Mouse (Mus musculus) lung, embryonic 16.5 days (tissue): ENCODE measurements at regions not wholly inside any gene's neighbourhood (a gene's known extent, or its start where the extent isn't known, plus 50 kb on each side); places are given as distances from the start of the nearest gene placed in this dataset.

Experiments used
- ATAC-seq: fragments of 200-750 bp; cut with Nextera tagmentation; 2 replicates; pipeline ENCODE4 v1.8.0; 2017; ENCODE audit warnings: low read depth, mild to moderate bottlenecking, moderate library complexity
- H3K27ac ChIP-seq: fragments of 300-500 bp; sonication (generic); 2 replicates; pipeline ENCODE4 v1.5.1; 2014; ENCODE audit warnings: mild to moderate bottlenecking, control low read depth, low read length
- H3K27me3 ChIP-seq: fragments of 300-500 bp; sonication (generic); 2 replicates; pipeline ENCODE4 v1.6.1; 2014; ENCODE audit warnings: low read depth, low read length, mixed read lengths; ENCODE audit not compliant: control insufficient read depth, insufficient read depth
- H3K36me3 ChIP-seq: fragments of 300-500 bp; sonication (generic); 2 replicates; pipeline ENCODE4 v1.6.1; 2014; ENCODE audit warnings: low read length; ENCODE audit not compliant: control insufficient read depth, insufficient read depth
- H3K4me1 ChIP-seq: fragments of 300-500 bp; sonication (generic); replicated peaks from 2 replicates; pipeline ENCODE4 v1.6.1; 2014; ENCODE audit warnings: low read length, mixed read lengths; ENCODE audit not compliant: control insufficient read depth, insufficient read depth
- H3K4me2 ChIP-seq: fragments of 300-500 bp; sonication (generic); 2 replicates; pipeline ENCODE4 v1.6.1; 2014; ENCODE audit warnings: low read depth, low read length, control low read depth
- H3K4me3 ChIP-seq: fragments of 300-500 bp; sonication (generic); 2 replicates; pipeline ENCODE4 v1.5.1; 2014; ENCODE audit warnings: mild to moderate bottlenecking, low read length, control low read depth
- H3K9ac ChIP-seq: fragments of 300-500 bp; sonication (generic); 2 replicates; pipeline ENCODE4 v1.6.1; 2014; ENCODE audit warnings: low read length, control low read depth
- H3K9me3 ChIP-seq: fragments of 300-500 bp; sonication (generic); 2 replicates; pipeline ENCODE4 v1.6.1; 2016; ENCODE audit warnings: low read length; ENCODE audit not compliant: control insufficient read depth
- WGBS: fragments of 180-500 bp; shearing (Covaris S2); extraction: QIAGEN DNeasy Blood & Tissue Kit; methylation state at CpG from one replicate; pipeline ENCODE4 v1.1.7; 2014; 5-methylcytosine and 5-hydroxymethylcytosine counted together

- Histone ChIP-seq H3K27me3 (no peaks in the 10 kb centered on the region), H3K4me1 (no peaks in the 10 kb centered on the region), H3K4me3 (no peak overlapping the region), H3K9me3 (no peaks in the 10 kb centered on the region), H3K4me2 (no peak overlapping the region), H3K27ac (no peak overlapping the region), H3K9ac (no peak overlapping the region), H3K36me3 (no peaks in the 10 kb centered on the region)
- WGBS = 60% methylated on average over 1 of the region's 1 CpGs
- no peak for ATAC-seq
Measured at GRCm38 (mm10) chr7:78123386-78123785, 614.4 kb downstream of the Ntrk3 start.

DNA sequence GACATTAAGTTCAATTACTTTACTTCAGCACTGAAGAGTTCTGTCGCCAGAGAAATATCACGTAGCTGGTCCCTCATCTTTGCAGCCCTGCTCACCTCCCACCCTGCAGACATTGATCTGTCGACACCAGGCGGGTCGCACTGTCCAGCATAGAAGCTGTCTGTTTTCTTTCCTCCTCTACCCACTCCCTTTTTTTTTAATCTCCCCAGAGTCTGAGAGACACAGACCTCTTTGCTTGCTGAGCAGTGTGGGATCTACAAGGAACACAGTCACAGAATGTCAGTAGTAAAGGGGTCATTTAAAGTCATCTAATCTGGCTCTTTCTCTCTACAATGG is 616.7 kb downstream of the Ntrk3 start:
- Histone ChIP-seq H3K9ac (no peak overlapping the region), H3K4me2 (no peak overlapping the region), H3K9me3 (no peaks in the 10 kb centered on the region), H3K27ac (no peak overlapping the region), H3K4me1 (no peaks in the 10 kb centered on the region), H3K4me3 (no peak overlapping the region), H3K36me3 (no peaks in the 10 kb centered on the region), H3K27me3 (no peaks in the 10 kb centered on the region)
- no peak for ATAC-seq
- 42% methylated on average over 5 of the region's 5 CpGs for WGBS

- 49% methylated on average over 5 of the region's 5 CpGs for WGBS
- H3K4me2 ChIP-seq = no peak overlapping the region
- ATAC-seq = no peak
Measured at GRCm38 (mm10) chr7:78120462-78121150, 617.2 kb downstream of the Ntrk3 start.

DNA sequence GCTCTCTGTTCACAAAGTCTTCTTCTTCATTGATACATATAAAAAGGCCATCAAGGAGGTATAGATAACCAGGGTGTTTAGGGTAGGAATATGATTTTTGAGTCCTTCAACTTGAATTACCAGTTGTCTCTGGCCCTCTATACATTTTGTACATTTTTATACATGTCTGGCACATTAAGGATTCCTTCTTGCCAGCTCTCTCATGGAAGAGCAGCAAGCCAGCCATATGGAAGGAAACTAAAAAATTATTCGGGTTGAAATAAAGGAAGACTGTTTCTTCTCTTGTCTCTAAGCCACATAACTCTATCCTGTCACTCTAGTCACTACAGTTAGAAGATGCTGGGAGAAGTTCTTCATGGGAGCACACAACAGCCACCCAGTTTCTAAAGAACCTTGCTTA is 618.0 kb downstream of the Ntrk3 start:
- H3K4me3 ChIP-seq = no peak overlapping the region
- H3K27ac ChIP-seq = no peak overlapping the region
- 69% methylated on average over 1 of the region's 1 CpGs for WGBS
- ATAC-seq = no peak
- no peaks in the 10 kb centered on the region for H3K4me1 ChIP-seq
- H3K4me2 ChIP-seq = no peak overlapping the region
- H3K9ac ChIP-seq = no peak overlapping the region
- no peaks in the 10 kb centered on the region for H3K36me3 ChIP-seq
- no peaks in the 10 kb centered on the region for H3K27me3 ChIP-seq
- no peaks in the 10 kb centered on the region for H3K9me3 ChIP-seq

More at GRCm38 (mm10) chr7:78120462-78121150, 617.2 kb downstream of the Ntrk3 start:
- H3K27ac ChIP-seq = no peak overlapping the region
- H3K4me1 ChIP-seq = no peaks in the 10 kb centered on the region
- no peaks in the 10 kb centered on the region for H3K9me3 ChIP-seq
- no peaks in the 10 kb centered on the region for H3K36me3 ChIP-seq
- no peak overlapping the region for H3K4me3 ChIP-seq
- H3K27me3 ChIP-seq = no peaks in the 10 kb centered on the region
- no peak overlapping the region for H3K9ac ChIP-seq

DNA sequence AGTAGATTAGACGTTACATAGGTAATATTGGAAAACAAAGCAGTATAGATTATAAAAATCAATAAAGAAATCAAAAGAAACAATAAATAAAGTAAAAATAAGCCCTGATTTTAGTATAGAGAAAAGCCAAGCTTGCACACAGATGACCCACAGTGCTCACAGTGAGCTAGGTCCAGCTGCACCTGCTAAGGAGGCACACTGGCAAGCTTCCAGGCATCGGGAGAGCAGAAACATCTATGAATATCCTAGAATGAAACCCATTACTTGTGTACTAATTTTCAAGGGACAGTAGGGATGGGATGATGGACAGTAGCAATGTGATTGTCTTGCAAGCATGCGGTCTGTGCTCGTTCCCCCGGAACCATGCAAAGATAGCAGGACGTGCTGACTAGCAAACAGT is 626.5 kb downstream of the Ntrk3 start:
- no peaks in the 10 kb centered on the region for H3K36me3 ChIP-seq
- H3K27me3 ChIP-seq = no peaks in the 10 kb centered on the region
- H3K9me3 ChIP-seq = no peaks in the 10 kb centered on the region
- no peak for ATAC-seq
- 88% methylated on average over 6 of the region's 6 CpGs for WGBS
- no peak overlapping the region for H3K9ac ChIP-seq
- H3K4me3 ChIP-seq = no peak overlapping the region
- no peaks in the 10 kb centered on the region for H3K4me1 ChIP-seq
- no peak overlapping the region for H3K27ac ChIP-seq
- H3K4me2 ChIP-seq = no peak overlapping the region

GRCm38 (mm10) chr7:78103536-78104279 is 634.1 kb downstream of the Ntrk3 start:
- no peak for ATAC-seq
- Histone ChIP-seq H3K9me3 (no peaks in the 10 kb centered on the region), H3K4me1 (no peaks in the 10 kb centered on the region), H3K4me3 (no peak overlapping the region), H3K27me3 (no peaks in the 10 kb centered on the region), H3K36me3 (no peaks in the 10 kb centered on the region), H3K27ac (no peak overlapping the region), H3K9ac (no peak overlapping the region), H3K4me2 (no peak overlapping the region)
- WGBS = 63% methylated on average over 2 of the region's 2 CpGs

DNA sequence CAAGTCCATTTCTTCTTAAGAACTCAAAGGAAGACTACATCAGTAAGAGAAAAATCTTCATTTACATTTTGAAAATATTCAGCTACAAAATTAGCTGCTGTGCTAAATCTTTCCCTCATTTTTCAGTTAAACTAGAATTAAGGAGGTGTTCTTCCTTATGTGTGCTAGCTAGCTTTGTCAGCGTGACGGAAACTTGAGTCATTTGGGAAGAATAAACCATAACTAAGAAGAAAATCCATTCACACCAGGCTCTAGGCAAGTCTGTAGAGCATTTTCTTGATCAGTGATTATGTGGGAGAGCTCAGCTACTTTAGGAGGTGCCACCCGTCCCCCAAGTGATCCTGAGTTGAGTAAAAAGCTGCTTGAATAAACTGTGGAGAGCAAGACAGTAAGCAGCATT is 635.4 kb downstream of the Ntrk3 start:
- WGBS = 85% methylated on average over 3 of the region's 3 CpGs
- H3K27me3 ChIP-seq = no peaks in the 10 kb centered on the region
- ATAC-seq = no peak

DNA sequence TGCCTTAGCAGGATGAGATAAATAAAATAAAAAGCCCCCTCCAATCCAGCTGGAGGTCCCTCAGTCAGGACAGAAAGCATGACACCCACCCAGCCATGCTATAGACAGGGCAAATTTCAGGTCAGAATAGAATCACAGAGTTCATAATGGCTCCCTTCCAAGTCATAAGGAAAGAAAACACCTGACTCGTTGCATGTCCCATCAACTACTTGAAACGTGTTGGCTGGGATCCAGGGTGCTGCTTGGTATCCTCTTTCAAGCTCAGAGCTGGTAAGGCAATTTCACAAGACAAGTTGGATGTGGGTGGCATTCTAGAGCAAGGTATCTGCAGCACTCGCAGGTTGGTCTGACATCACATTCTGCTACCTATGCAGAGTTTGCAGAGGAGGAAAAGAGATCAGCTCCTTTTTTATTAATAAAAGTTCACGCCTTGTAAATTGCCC is 651.2 kb downstream of the Ntrk3 start:
- Histone ChIP-seq H3K4me3 (no peak overlapping the region), H3K4me2 (no peak overlapping the region), H3K27ac (no peak overlapping the region), H3K9me3 (no peaks in the 10 kb centered on the region), H3K36me3 (no peaks in the 10 kb centered on the region), H3K9ac (no peak overlapping the region), H3K4me1 (peaks cover 11% of the 10 kb centered on the region), H3K27me3 (no peaks in the 10 kb centered on the region)
- 32% methylated on average over 4 of the region's 4 CpGs for WGBS
- peak; percentile 58 for ATAC-seq

More for the DNA sequence above, 635.4 kb downstream of the Ntrk3 start:
- Histone ChIP-seq H3K9ac (no peak overlapping the region), H3K36me3 (no peaks in the 10 kb centered on the region), H3K4me1 (no peaks in the 10 kb centered on the region), H3K27ac (no peak overlapping the region), H3K4me2 (no peak overlapping the region), H3K4me3 (no peak overlapping the region), H3K9me3 (no peaks in the 10 kb centered on the region)

DNA sequence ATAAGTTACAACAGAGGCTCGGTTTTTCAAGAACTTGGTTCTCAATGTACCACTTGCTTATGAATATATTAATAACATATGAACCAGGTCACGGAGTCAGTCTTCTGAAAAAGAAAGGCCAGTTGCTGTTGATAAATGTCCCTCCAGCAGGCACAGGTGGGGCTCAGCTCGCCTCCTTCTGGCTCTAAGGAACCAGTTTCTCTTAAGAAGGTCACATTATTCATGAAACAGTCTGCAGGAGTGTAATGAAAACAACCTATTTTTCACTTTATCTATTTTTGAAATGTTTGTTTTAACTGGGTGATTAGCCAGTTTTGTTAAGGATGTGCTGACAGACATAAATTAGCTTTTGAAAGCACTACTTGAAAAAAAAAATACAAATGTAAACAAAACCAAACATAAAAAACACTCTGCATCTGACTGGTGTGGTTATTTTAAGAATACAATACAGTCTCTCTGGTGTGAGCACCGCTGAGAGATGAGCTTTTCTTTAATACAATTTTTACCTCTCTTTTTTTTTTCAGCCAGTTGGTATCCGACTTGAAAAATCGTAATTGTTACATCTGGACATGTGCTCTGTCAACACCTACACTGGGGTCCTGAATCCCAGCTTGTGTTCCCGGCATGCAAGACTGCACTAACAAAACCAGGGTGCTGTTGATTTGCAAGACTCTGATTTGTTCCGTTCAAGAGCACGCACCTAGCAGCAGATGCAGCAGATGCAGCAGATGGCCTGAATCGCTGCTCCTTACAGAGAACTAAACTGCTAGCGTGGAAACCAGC is 651.8 kb downstream of the Ntrk3 start:
- Histone ChIP-seq H3K36me3 (no peaks in the 10 kb centered on the region), H3K27ac (no peak overlapping the region), H3K27me3 (no peaks in the 10 kb centered on the region), H3K4me3 (no peak overlapping the region), H3K9ac (no peak overlapping the region), H3K4me1 (peaks cover 11% of the 10 kb centered on the region), H3K9me3 (no peaks in the 10 kb centered on the region), H3K4me2 (no peak overlapping the region)
- 19% methylated on average over 11 of the region's 11 CpGs for WGBS
- peak; percentile 59 for ATAC-seq
